Mouse (Mus musculus) erythroblast, embryonic 14.5 days (primary cell): Measurements from ENCODE around the gene Tmem29.

ENCODE experiments used
- GATA1 ChIP-seq: IDR thresholded peaks from 2 replicates; pipeline ENCODE4 v1.6.1; 2012; ENCODE audit warnings: low read length, inconsistent platforms, mixed read lengths
- TAL1 ChIP-seq: IDR thresholded peaks from 3 replicates; pipeline ENCODE4 v1.6.1; 2012; ENCODE audit warnings: low read length, inconsistent platforms, mixed read lengths

GRCm38 (mm10) chrX:150435367-150435766 is 23.6 kb downstream of the Tmem29 start:
- TF ChIP-seq GATA1 (0 out of 2 replicates have a peak, but pooled peaks have one; percentile 11), TAL1 (0 out of 3 replicates have a peak, but pooled peaks have one; percentile 11)
